Mouse (Mus musculus) ES-E14 (cell line): ENCODE measurements around the gene Ezh1.

ENCODE experiments used
- MAFK ChIP-seq: IDR thresholded peaks from 2 replicates; pipeline ENCODE4 v1.6.1; 2014; ENCODE audit warnings: mild to moderate bottlenecking, low read depth, low read length, inconsistent platforms; ENCODE audit not compliant: insufficient read depth
- ZC3H11A ChIP-seq: IDR thresholded peaks from 2 replicates; pipeline ENCODE4 v1.6.1; 2012; ENCODE audit warnings: low read depth, mild to moderate bottlenecking, inconsistent platforms, low read length, borderline replicate concordance
- ZNF384 ChIP-seq: IDR thresholded peaks from 2 replicates; pipeline ENCODE4 v1.6.1; 2012; ENCODE audit warnings: low read depth, low read length, inconsistent platforms

DNA sequence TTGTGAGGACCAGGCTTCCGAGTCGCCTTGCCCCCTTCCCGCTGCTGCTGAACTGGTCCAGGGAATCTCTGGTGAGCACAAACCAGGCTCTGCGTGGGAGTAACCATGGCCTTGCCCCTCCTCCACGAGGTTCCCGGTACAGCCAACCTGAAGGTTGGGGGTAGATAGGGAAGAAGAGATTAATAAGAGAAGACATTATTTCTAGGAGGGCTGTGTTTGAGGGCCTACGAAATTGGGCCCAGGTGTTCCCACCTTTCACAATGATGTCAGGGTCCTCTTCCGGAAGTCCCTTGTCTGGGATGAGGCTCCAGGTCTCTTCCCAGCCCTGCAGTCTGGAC lies 58.3 kb downstream of the Ezh1 start:
- no peak for TF ChIP-seq ZNF384
- no peak for TF ChIP-seq MAFK
- TF ChIP-seq ZC3H11A, result no peak
